Mouse (Mus musculus): ENCODE results near the gene Atxn1. TPM values are rescaled to one million over a fixed set of nuclear protein-coding genes. Genes with fewer than 3 reads are reported as not detected.

Atxn1 gene
- polyA plus RNA-seq, 1 experiment: 3.2 TPM

GRCm38 (mm10) chr13:45642913-45643312, 321.9 kb downstream of the Atxn1 start:
- Histone ChIP-seq H3K4me1 (peaks cover 10% of the 10 kb centered on the region), H3K4me3 (replicated peaks) (no peak overlapping the region), H3K36me3 (replicated peaks; ENCODE audit: low read length) (peaks cover 16% of the 10 kb centered on the region), H3K9me3 (no peaks in the 10 kb centered on the region), H3K27me3 (replicated peaks) (no peaks in the 10 kb centered on the region)
- TF ChIP-seq GATA1 (IDR thresholded peaks at IDR 0.05; ENCODE audit: borderline replicate concordance, low read length): no peak
- TF ChIP-seq FLI1 (IDR thresholded peaks at IDR 0.05; ENCODE audit: low read length): no peak

- peaks cover 15% of the 10 kb centered on the region for H3K4me1 ChIP-seq
- H3K27me3 ChIP-seq (replicated peaks): no peaks in the 10 kb centered on the region
- H3K4me3 ChIP-seq (replicated peaks): no peak overlapping the region
- no peaks in the 10 kb centered on the region for H3K9me3 ChIP-seq
- peaks cover 12% of the 10 kb centered on the region for H3K36me3 ChIP-seq (replicated peaks; ENCODE audit: low read length)
- TF ChIP-seq GATA1 (IDR thresholded peaks at IDR 0.05; ENCODE audit: borderline replicate concordance, low read length) (no peak), FLI1 (IDR thresholded peaks at IDR 0.05; ENCODE audit: low read length) (no peak)
Observed at GRCm38 (mm10) chr13:45640431-45640830, 324.4 kb downstream of the Atxn1 start.

GRCm38 (mm10) chr13:45638281-45638680, 326.5 kb downstream of the Atxn1 start:
- Histone ChIP-seq H3K27me3 (replicated peaks) (no peaks in the 10 kb centered on the region), H3K4me3 (replicated peaks) (no peak overlapping the region), H3K4me1 (peaks cover 25% of the 10 kb centered on the region), H3K9me3 (no peaks in the 10 kb centered on the region), H3K36me3 (replicated peaks; ENCODE audit: low read length) (peaks cover 12% of the 10 kb centered on the region)
- TF ChIP-seq GATA1 (IDR thresholded peaks at IDR 0.05; ENCODE audit: borderline replicate concordance, low read length): no peak
- TF ChIP-seq FLI1 (IDR thresholded peaks at IDR 0.05; ENCODE audit: low read length): no peak

GRCm38 (mm10) chr13:45637324-45637723, 327.5 kb downstream of the Atxn1 start:
- Histone ChIP-seq H3K36me3 (replicated peaks; ENCODE audit: low read length) (peaks cover 12% of the 10 kb centered on the region), H3K27me3 (replicated peaks) (no peaks in the 10 kb centered on the region)
- TF ChIP-seq GATA1 (IDR thresholded peaks at IDR 0.05; ENCODE audit: borderline replicate concordance, low read length) (no peak), FLI1 (IDR thresholded peaks at IDR 0.05; ENCODE audit: low read length) (no peak)

GRCm38 (mm10) chr13:45636435-45636834, 328.4 kb downstream of the Atxn1 start:
- Histone ChIP-seq H3K4me3 (replicated peaks) (no peak overlapping the region), H3K9me3 (no peaks in the 10 kb centered on the region), H3K27me3 (replicated peaks) (no peaks in the 10 kb centered on the region), H3K4me1 (peaks cover 21% of the 10 kb centered on the region), H3K36me3 (replicated peaks; ENCODE audit: low read length) (peaks cover 11% of the 10 kb centered on the region)
- TF ChIP-seq FLI1 (IDR thresholded peaks at IDR 0.05; ENCODE audit: low read length): no peak
- TF ChIP-seq GATA1 (IDR thresholded peaks at IDR 0.05; ENCODE audit: borderline replicate concordance, low read length): no peak

More at GRCm38 (mm10) chr13:45637324-45637723, 327.5 kb downstream of the Atxn1 start:
- H3K4me1 ChIP-seq: peaks cover 17% of the 10 kb centered on the region
- H3K9me3 ChIP-seq: no peaks in the 10 kb centered on the region
- H3K4me3 ChIP-seq (replicated peaks): no peak overlapping the region

GRCm38 (mm10) chr13:45633918-45634317, 330.9 kb downstream of the Atxn1 start:
- Histone ChIP-seq H3K9me3 (no peaks in the 10 kb centered on the region), H3K36me3 (replicated peaks; ENCODE audit: low read length) (peaks cover 3% of the 10 kb centered on the region), H3K4me3 (replicated peaks) (no peak overlapping the region), H3K27me3 (replicated peaks) (no peaks in the 10 kb centered on the region), H3K4me1 (peaks cover 22% of the 10 kb centered on the region)
- TF ChIP-seq FLI1 (IDR thresholded peaks at IDR 0.05; ENCODE audit: low read length): no peak

- H3K4me1 ChIP-seq: peaks cover 22% of the 10 kb centered on the region
- no peak overlapping the region for H3K4me3 ChIP-seq (replicated peaks)
- H3K9me3 ChIP-seq: no peaks in the 10 kb centered on the region
- no peaks in the 10 kb centered on the region for H3K27me3 ChIP-seq (replicated peaks)
- TF ChIP-seq FLI1 (IDR thresholded peaks at IDR 0.05; ENCODE audit: low read length) (no peak), GATA1 (IDR thresholded peaks at IDR 0.05; ENCODE audit: borderline replicate concordance, low read length) (no peak)
- H3K36me3 ChIP-seq (replicated peaks; ENCODE audit: low read length): peaks cover 11% of the 10 kb centered on the region
Observed at GRCm38 (mm10) chr13:45632133-45632532, 332.7 kb downstream of the Atxn1 start.

GRCm38 (mm10) chr13:45630518-45631290, 334.1 kb downstream of the Atxn1 start:
- Histone ChIP-seq H3K27me3 (replicated peaks) (no peaks in the 10 kb centered on the region), H3K4me1 (peaks cover 17% of the 10 kb centered on the region), H3K4me3 (replicated peaks) (no peak overlapping the region), H3K36me3 (replicated peaks; ENCODE audit: low read length) (peaks cover 14% of the 10 kb centered on the region), H3K9me3 (0 out of 2 replicates have a peak, but pooled peaks cover 2% of the 10 kb centered on the region)
- TF ChIP-seq GATA1 (IDR thresholded peaks at IDR 0.05; ENCODE audit: borderline replicate concordance, low read length) (no peak), FLI1 (IDR thresholded peaks at IDR 0.05; ENCODE audit: low read length) (no peak)

GRCm38 (mm10) chr13:45629750-45630149, 335.1 kb downstream of the Atxn1 start:
- Histone ChIP-seq H3K36me3 (replicated peaks; ENCODE audit: low read length) (peaks cover 14% of the 10 kb centered on the region), H3K4me3 (replicated peaks) (no peak overlapping the region), H3K9me3 (0 out of 2 replicates have a peak, but pooled peaks cover 3% of the 10 kb centered on the region), H3K27me3 (replicated peaks) (no peaks in the 10 kb centered on the region), H3K4me1 (peaks cover 15% of the 10 kb centered on the region)
- no peak for TF ChIP-seq GATA1 (IDR thresholded peaks at IDR 0.05; ENCODE audit: borderline replicate concordance, low read length)
- TF ChIP-seq FLI1 (IDR thresholded peaks at IDR 0.05; ENCODE audit: low read length): no peak

GRCm38 (mm10) chr13:45628341-45628740, 336.5 kb downstream of the Atxn1 start:
- Histone ChIP-seq H3K36me3 (replicated peaks; ENCODE audit: low read length) (peaks cover 16% of the 10 kb centered on the region), H3K27me3 (replicated peaks) (no peaks in the 10 kb centered on the region), H3K4me3 (replicated peaks) (no peak overlapping the region), H3K4me1 (peaks cover 7% of the 10 kb centered on the region), H3K9me3 (peaks cover 14% of the 10 kb centered on the region)
- TF ChIP-seq FLI1 (IDR thresholded peaks at IDR 0.05; ENCODE audit: low read length): no peak
- no peak for TF ChIP-seq GATA1 (IDR thresholded peaks at IDR 0.05; ENCODE audit: borderline replicate concordance, low read length)
